Mouse (Mus musculus) embryonic fibroblast, embryonic 13.5 days (primary cell): ENCODE measurements around the gene Paqr6. TPM values are rescaled to one million over a fixed set of nuclear protein-coding genes. Genes with fewer than 3 reads are reported as not detected.
A peak's percentile ranks its signal among the peaks of the same experiment; 100 is the strongest.

Experiments
- H3K27ac ChIP-seq: 2 replicates; pipeline ENCODE4 v1.5.1; 2012; ENCODE audit warnings: low read length, control low read depth, inconsistent platforms; ENCODE audit not compliant: insufficient read depth
- H3K4me1 ChIP-seq: 2 replicates; pipeline ENCODE4 v1.6.1; 2011; ENCODE audit warnings: low read length; ENCODE audit not compliant: control insufficient read depth, insufficient read depth
- H3K4me3 ChIP-seq: 2 replicates; pipeline ENCODE4 v1.5.1; 2011; ENCODE audit warnings: mild to moderate bottlenecking, control low read depth, low read length; ENCODE audit not compliant: insufficient read depth
- CTCF ChIP-seq: IDR thresholded peaks from 2 replicates; pipeline ENCODE4 v1.5.1; 2011; ENCODE audit warnings: mild to moderate bottlenecking, control low read depth, low read length, moderate library complexity, borderline replicate concordance; ENCODE audit not compliant: insufficient read depth
- POLR2A ChIP-seq: IDR thresholded peaks from 2 replicates; pipeline ENCODE4 v1.6.1; 2011; ENCODE audit warnings: low read depth, mild to moderate bottlenecking, control low read depth, low read length, moderate library complexity
- polyA plus RNA-seq: library from polyadenylated mRNA; stranded (reverse); fragments of >200 nt; gene quantifications from 2 replicates; pipeline ENCODE4 v1.2.4, GENCODE M21; 2011; ENCODE audit warnings: low read depth; ENCODE audit not compliant: missing spikeins, insufficient read length

Gene Paqr6
- 0.55 and 1.4 TPM in 2 replicates for polyA plus RNA-seq

GRCm38 (mm10) chr3:88364337-88364736 is at the start of gene Paqr6:
Gene Paqr6 (plus strand): TSS chr3:88364584.
- no peak for TF ChIP-seq POLR2A
- no peak for TF ChIP-seq CTCF
- H3K27ac ChIP-seq, result no peak within 1 kb of the TSS
- no peak within 1 kb of the TSS for H3K4me3 ChIP-seq
- H3K4me1 ChIP-seq, result no peaks in the 10 kb centered on the region

GRCm38 (mm10) chr3:88324951-88325405 is 39.4 kb upstream of the Paqr6 start, which contains the start of gene Glmp:
Gene Glmp (plus strand): TSS chr3:88325023.
- H3K27ac ChIP-seq, result no peak within 1 kb of the TSS

GRCm38 (mm10) chr3:88328956-88329355 is 35.4 kb upstream of the Paqr6 start:
- Histone ChIP-seq H3K27ac (no peak overlapping the region), H3K4me3 (no peak overlapping the region), H3K4me1 (no peaks in the 10 kb centered on the region)
- TF ChIP-seq POLR2A (no peak), CTCF (no peak)

More at GRCm38 (mm10) chr3:88324951-88325405, 39.4 kb upstream of the Paqr6 start, which contains the start of gene Glmp:
- Histone ChIP-seq H3K4me1 (no peaks in the 10 kb centered on the region), H3K4me3 (peak within 1 kb of the TSS; percentile 96)
- TF ChIP-seq CTCF (no peak), POLR2A (peak; percentile 89)

DNA sequence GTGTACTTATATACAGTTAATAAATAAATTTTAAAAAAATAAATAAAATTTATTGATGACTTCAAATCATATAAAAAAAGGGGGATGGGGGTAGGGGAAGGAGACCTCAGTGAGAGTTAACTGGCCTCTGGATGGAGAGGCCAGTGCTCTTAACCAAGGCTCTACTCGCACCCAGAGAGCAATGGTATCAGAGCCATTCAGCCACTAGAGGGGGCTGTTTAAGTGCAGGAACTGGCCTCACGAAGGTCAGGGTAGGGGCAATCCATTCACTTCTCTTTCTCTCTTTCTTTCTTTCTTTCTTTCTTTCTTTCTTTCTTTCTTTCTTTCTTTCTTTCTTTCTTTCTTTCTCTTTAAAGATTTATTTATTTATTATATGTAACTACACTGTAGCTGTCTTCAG is 33.1 kb upstream of the Paqr6 start:
- no peak overlapping the region for H3K27ac ChIP-seq
- TF ChIP-seq CTCF, result peak; percentile 47; the same call in 1 of the 2 replicates
- TF ChIP-seq POLR2A, result no peak

DNA sequence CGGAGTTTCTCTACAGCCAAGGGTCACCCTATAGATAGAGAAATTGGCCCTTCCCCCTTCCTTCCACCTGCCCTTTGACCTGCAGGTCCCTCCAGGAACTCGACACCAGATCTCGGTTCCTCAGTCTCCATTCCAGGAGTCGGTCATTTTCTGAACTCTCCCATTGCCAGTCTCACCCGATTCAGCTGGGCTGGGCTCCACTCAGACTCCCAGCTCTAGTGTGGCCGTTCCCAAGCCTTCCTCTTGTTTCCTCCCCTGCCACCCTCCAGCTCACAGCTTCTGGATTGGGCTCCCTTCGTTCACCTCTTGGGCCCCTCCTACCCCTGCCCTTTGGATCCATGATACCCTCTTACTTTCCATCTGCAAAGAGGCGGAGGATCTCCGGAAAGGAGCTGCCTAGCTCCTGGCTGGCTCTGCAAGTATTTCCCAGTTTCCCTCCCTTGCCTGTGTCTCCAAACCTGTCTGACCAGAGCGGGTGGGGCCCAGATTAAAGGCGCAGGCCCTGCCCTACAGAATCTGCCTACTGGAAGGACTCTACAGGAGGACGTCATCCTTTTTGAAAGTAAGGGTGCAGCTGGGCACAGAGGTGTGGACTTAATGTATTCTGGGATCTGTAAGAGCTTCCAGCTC is 30.2 kb upstream of the Paqr6 start:
- TF ChIP-seq CTCF, result no peak
- no peak for TF ChIP-seq POLR2A

More for the DNA sequence above, 33.1 kb upstream of the Paqr6 start:
- no peaks in the 10 kb centered on the region for H3K4me1 ChIP-seq
- H3K4me3 ChIP-seq, result no peak overlapping the region

DNA sequence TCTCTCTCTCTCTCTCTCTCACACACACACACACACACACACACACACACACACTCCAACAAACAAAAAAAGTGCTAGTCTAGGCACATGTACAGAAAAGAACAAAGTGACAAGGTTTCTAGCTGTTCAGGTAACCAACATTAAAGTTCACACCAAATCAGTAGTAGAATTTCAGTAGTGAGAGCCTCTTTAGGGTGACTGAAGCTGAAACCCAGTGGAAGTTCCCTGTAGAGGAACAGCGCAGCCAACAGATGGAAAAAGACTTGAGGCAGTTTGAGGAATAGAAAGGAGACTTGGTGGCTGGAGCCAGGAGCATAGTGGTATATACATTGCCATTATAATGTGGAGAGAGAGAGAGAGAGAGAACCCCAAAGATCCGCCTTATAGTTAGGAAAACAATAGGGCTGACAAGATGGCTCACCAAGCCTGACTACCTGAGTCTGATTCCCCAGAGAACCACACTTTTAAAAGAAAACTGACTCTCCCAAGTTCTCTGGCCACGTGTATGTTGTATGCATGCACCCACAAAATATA is 29.4 kb upstream of the Paqr6 start:
- H3K27ac ChIP-seq, result peak overlapping the region; percentile 92
- 0 out of 2 replicates have a peak, but pooled peaks cover 6% of the 10 kb centered on the region for H3K4me1 ChIP-seq
- TF ChIP-seq CTCF (no peak), POLR2A (no peak)
- peak overlapping the region; percentile 95 for H3K4me3 ChIP-seq

More for the DNA sequence above, 30.2 kb upstream of the Paqr6 start:
- Histone ChIP-seq H3K27ac (no peak overlapping the region), H3K4me1 (0 out of 2 replicates have a peak, but pooled peaks cover 6% of the 10 kb centered on the region), H3K4me3 (no peak overlapping the region)

GRCm38 (mm10) chr3:88335436-88336053 is 28.8 kb upstream of the Paqr6 start:
- TF ChIP-seq CTCF, result no peak
- TF ChIP-seq POLR2A, result no peak
- Histone ChIP-seq H3K4me1 (0 out of 2 replicates have a peak, but pooled peaks cover 6% of the 10 kb centered on the region), H3K27ac (peak overlapping the region; percentile 92), H3K4me3 (peak overlapping the region; percentile 95)

- peak within 1 kb of the TSS; percentile 92 for H3K27ac ChIP-seq
- H3K4me1 ChIP-seq, result 0 out of 2 replicates have a peak, but pooled peaks cover 6% of the 10 kb centered on the region
- TF ChIP-seq CTCF (no peak), POLR2A (peak; percentile 94)
- peak within 1 kb of the TSS; percentile 95 for H3K4me3 ChIP-seq
These were observed 28.0 kb upstream of the Paqr6 start, which contains the start of the genes Tmem79 and Smg5 for GRCm38 (mm10) chr3:88336058-88337013. Gene Tmem79 (minus strand): TSS chr3:88336148. Gene Smg5 (plus strand): TSS chr3:88336260.
